Mouse (Mus musculus) testis, adult 2 months (tissue): ENCODE measurements at regions not wholly inside any gene's neighbourhood (a gene's known extent, or its start where the extent isn't known, plus 50 kb on each side); places are given as distances from the start of the nearest gene placed in this dataset.

Experiments used
- CTCF ChIP-seq: fragments of 200-500 bp; IDR thresholded peaks from 2 replicates; pipeline ENCODE4 v1.5.1; 2012; ENCODE audit warnings: low read depth, mild to moderate bottlenecking, inconsistent platforms, low read length, moderate library complexity; ENCODE audit not compliant: control insufficient read depth, insufficient read depth, insufficient replicate concordance
- POLR2A ChIP-seq: fragments of 200-500 bp; IDR thresholded peaks from 2 replicates; pipeline ENCODE4 v1.6.1; 2012; ENCODE audit warnings: low read depth, mild to moderate bottlenecking, inconsistent platforms, low read length, moderate library complexity; ENCODE audit not compliant: control insufficient read depth

DNA sequence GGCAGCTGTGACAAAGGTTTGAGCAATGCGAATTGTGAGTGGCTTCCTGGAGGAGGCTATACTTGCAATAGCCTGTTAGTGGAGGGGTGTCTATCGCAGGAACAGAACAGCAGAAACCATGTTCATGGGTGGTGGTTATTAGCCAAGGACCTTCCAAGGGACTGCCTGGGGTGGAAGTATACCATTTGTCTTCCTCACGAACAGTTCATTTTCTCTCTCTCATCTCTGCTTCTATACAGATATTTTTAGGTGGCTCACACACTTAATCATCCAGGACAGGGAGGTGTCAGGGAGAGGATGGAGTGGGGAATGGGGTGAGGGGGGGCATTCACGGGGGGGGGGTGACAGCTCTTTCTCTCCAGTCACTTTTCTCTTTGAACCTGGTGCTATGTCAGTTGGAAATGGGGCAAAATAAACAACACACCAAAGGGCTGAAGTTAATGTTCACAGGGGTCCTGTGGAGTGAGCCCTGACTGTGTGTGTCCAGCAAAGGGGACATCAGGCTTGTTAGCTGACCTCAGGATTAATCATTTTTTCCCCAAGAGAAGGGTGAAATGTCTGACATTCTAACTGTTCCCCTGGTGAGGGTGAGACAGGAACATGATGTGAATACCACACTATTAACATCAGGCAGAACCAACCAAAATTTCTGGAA lies 91.5 kb upstream of the Plxnc1 start:
- TF ChIP-seq CTCF (no peak), POLR2A (no peak)
